Mouse (Mus musculus): ENCODE data around the gene C1galt1. TPM values are rescaled to one million over a fixed set of nuclear protein-coding genes. Genes with fewer than 3 reads are reported as not detected.

The C1galt1 gene
- polyA plus RNA-seq, 1 experiment from 2014 or later = 2.1 TPM

DNA sequence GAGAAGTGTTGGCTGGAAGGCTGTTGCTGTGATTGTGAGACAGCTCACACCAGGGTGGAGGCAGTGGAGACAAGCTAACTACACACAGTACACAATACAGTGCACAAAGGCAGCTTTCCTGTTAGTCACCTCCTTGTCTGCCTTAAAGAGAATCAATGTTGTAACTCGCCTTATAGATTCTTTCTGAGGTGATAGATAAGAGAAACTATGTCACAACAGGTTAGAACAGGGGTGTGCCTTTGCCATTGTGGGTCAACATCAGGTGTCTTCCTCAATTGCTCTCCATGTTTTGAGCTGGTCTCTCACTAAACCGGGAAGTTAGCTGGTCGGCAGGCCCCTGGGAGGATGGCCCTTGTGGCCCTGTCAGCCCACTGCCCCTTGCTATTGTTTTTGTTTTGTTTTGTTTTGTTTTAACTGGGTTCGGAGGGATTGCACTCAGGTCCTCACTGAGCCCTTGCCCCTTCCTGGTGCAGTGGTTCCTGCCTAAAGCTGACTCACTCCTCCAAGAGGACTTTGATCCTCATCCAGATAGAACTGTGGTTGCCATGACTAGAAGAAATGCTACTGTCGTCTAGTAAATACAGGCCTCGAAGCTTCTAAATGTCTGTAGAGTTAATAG, 3.4 kb downstream of the C1galt1 start:
- Histone ChIP-seq H3K4me3 (no peak overlapping the region), H3K27me3 (ENCODE audit: poor library complexity, severe bottlenecking) (no peaks in the 10 kb centered on the region), H3K9me3 (no peaks in the 10 kb centered on the region), H3K36me3 (replicated peaks) (no peaks in the 10 kb centered on the region), H3K4me1 (peaks cover 31% of the 10 kb centered on the region), H3K27ac (no peak overlapping the region)
- no peak for DNase-seq (ENCODE audit: extremely low spot score, low spot score)
- 70% methylated on average over 6 of the region's 6 CpGs for WGBS

DNA sequence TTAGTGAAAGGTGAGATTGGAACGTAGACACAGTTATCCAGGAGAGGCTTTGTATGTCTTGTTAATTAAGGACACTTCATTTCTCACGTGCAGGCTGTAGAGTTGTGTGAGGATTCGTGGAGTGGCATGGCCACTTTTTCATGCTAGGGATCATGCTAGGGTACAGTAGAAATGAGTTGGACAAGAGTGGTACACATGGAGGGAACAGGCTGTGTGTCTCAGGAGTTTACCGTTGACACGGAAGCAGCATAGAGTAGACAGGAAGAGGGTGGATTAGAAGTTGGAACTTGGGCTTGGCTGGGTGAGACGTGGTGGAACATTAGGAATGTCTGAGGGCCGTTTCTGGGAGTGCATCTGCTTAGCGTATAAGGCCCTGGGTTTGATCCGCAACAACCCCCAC, 4.1 kb downstream of the C1galt1 start:
- no peak for DNase-seq (ENCODE audit: extremely low spot score, low spot score)
- 85% methylated on average over 9 of the region's 9 CpGs for WGBS
- no peaks in the 10 kb centered on the region for H3K9me3 ChIP-seq

DNA sequence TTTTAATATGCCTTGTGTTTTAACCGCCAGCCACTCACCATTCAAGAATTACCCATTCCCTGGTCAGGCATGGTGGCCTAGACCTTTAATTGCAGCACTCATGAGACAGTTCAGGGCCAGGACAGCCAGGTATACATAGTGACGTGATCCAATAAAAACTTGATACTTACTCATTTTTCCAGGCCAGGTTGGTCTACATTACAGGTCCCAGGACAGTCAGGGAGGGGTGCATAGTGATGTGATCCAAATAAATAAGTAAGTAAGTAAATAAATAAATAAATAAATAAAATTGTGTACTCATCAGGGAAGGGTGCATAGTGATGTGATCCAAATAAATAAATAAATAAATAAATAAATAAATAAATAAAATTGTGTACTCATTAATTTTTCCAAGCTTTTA, 6.4 kb downstream of the C1galt1 start:
- no peak for DNase-seq (ENCODE audit: extremely low spot score, low spot score)
- 93% methylated on average over 2 of the region's 2 CpGs for WGBS

More for the DNA sequence above, 4.1 kb downstream of the C1galt1 start:
- peaks cover 31% of the 10 kb centered on the region for H3K4me1 ChIP-seq
- H3K27me3 ChIP-seq (ENCODE audit: poor library complexity, severe bottlenecking) = no peaks in the 10 kb centered on the region
- no peak overlapping the region for H3K4me3 ChIP-seq
- no peaks in the 10 kb centered on the region for H3K36me3 ChIP-seq (replicated peaks)
- no peak overlapping the region for H3K27ac ChIP-seq

GRCm38 (mm10) chr6:7852919-7853318, 8.3 kb downstream of the C1galt1 start:
- Histone ChIP-seq H3K9me3 (no peaks in the 10 kb centered on the region), H3K36me3 (replicated peaks) (no peaks in the 10 kb centered on the region), H3K4me3 (no peak overlapping the region), H3K27ac (no peak overlapping the region), H3K27me3 (ENCODE audit: poor library complexity, severe bottlenecking) (no peaks in the 10 kb centered on the region), H3K4me1 (peaks cover 7% of the 10 kb centered on the region)
- DNase-seq (ENCODE audit: extremely low spot score, low spot score) = no peak
- WGBS = 91% methylated on average over 1 of the region's 1 CpGs

More for the DNA sequence above, 6.4 kb downstream of the C1galt1 start:
- no peaks in the 10 kb centered on the region for H3K27me3 ChIP-seq (ENCODE audit: poor library complexity, severe bottlenecking)
- H3K4me3 ChIP-seq = no peak overlapping the region
- H3K27ac ChIP-seq = no peak overlapping the region
- peaks cover 26% of the 10 kb centered on the region for H3K4me1 ChIP-seq
- H3K36me3 ChIP-seq (replicated peaks) = no peaks in the 10 kb centered on the region
- no peaks in the 10 kb centered on the region for H3K9me3 ChIP-seq

DNA sequence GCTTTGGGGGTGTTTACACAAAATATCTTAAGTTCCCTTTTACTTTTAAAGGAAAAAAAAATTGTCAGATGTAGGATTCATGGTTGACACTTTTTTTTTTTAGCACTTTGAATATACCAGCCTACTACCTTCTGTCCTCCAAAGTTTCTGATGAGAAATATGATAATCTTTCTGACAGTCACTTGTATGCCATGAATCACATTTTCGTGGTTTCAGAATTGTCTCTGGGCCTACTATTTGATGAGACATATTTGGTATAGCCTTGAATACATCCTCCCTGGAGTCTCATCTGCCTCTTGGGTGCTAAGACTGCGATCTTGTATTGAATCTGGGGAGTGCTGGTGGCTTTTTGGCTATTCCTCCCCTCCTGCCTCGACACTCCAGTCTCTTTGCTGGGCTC, 8.8 kb downstream of the C1galt1 start:
- DNase-seq (ENCODE audit: extremely low spot score, low spot score) = no peak
- Histone ChIP-seq H3K4me1 (0 out of 2 replicates have a peak, but pooled peaks cover 3% of the 10 kb centered on the region), H3K27me3 (ENCODE audit: poor library complexity, severe bottlenecking) (no peaks in the 10 kb centered on the region), H3K36me3 (replicated peaks) (no peaks in the 10 kb centered on the region), H3K9me3 (no peaks in the 10 kb centered on the region), H3K27ac (no peak overlapping the region), H3K4me3 (no peak overlapping the region)
- WGBS = 83% methylated on average over 3 of the region's 3 CpGs

GRCm38 (mm10) chr6:7856682-7857290, 12.1 kb downstream of the C1galt1 start:
- Histone ChIP-seq H3K27me3 (ENCODE audit: poor library complexity, severe bottlenecking) (no peaks in the 10 kb centered on the region), H3K9me3 (no peaks in the 10 kb centered on the region), H3K36me3 (replicated peaks) (no peaks in the 10 kb centered on the region), H3K4me1 (no peaks in the 10 kb centered on the region), H3K4me3 (no peak overlapping the region), H3K27ac (no peak overlapping the region)
- WGBS = 70% methylated on average over 5 of the region's 5 CpGs
- DNase-seq (ENCODE audit: extremely low spot score, low spot score) = no peak

DNA sequence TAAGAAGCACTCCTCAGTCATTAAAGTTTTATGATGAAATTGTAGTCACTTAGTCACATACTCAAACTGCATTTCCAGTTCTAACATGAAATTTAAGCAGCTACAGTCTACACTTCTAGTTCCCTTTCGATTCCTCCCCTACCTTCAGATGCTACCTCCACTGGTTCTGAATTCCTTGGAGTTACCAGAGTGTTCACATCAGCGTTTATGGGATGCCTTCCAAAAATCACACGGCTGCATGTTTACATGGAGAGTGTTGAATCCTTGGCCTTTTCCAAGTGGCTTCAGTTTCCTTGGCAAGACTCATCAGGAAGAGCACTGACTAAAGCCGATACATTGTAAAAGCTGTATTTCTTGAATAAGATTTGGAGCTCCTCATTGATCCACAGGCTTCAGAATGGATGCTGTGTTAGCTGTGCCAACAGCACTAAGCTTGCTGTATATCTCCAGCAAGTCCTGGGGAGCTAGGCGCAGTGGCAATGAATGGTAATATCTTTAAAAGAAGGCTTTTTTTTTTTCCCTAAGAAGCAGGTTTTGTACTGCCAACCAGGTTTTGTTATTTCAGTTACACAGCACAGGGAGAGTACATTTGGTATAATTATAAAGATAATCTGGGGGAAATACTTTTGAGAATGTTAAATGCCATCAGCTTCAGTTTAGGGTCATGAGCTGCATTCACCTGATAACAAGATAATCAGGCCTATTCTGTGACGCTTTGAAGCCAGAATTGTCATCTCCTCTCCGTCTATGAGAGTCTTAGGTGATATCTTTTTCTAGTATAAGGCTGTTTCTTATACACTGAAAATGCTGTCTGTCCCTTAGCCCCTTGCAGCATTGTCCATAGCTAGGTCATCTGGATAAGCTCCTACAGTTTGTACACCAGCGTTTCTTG, 13.0 kb downstream of the C1galt1 start:
- Histone ChIP-seq H3K36me3 (replicated peaks) (no peaks in the 10 kb centered on the region), H3K27me3 (ENCODE audit: poor library complexity, severe bottlenecking) (no peaks in the 10 kb centered on the region), H3K4me1 (no peaks in the 10 kb centered on the region), H3K4me3 (no peak overlapping the region), H3K9me3 (no peaks in the 10 kb centered on the region), H3K27ac (no peak overlapping the region)
- 89% methylated on average over 8 of the region's 8 CpGs for WGBS
- no peak for DNase-seq (ENCODE audit: extremely low spot score, low spot score)

DNA sequence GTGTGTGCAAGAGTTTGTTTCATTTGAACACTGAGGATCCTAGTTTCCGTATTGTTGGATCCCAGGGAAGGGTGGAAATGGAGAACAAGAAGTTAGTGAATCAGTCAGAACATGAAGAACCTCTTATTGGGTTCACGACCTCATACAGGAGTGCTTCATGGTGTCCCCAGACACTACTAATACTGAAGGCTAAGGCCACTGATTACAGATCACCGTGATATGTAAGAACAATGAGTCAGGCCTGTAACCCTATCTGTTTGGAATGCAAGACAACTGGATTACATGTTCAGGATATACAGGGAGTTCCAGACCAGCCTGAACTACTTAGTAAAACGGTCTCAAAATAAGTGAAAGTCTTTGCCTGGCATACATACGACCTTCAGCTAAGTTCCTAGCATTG, 13.9 kb downstream of the C1galt1 start:
- WGBS = 76% methylated on average over 5 of the region's 5 CpGs
- no peaks in the 10 kb centered on the region for H3K4me1 ChIP-seq
- no peak for DNase-seq (ENCODE audit: extremely low spot score, low spot score)
- H3K27me3 ChIP-seq (ENCODE audit: poor library complexity, severe bottlenecking) = no peaks in the 10 kb centered on the region
- H3K36me3 ChIP-seq (replicated peaks) = no peaks in the 10 kb centered on the region
- H3K9me3 ChIP-seq = no peaks in the 10 kb centered on the region
- H3K27ac ChIP-seq = no peak overlapping the region
- H3K4me3 ChIP-seq = no peak overlapping the region

GRCm38 (mm10) chr6:7859161-7859560, 14.5 kb downstream of the C1galt1 start:
- H3K27ac ChIP-seq = no peak overlapping the region
- H3K27me3 ChIP-seq (ENCODE audit: poor library complexity, severe bottlenecking) = no peaks in the 10 kb centered on the region
- no peaks in the 10 kb centered on the region for H3K4me1 ChIP-seq
- no peaks in the 10 kb centered on the region for H3K9me3 ChIP-seq
- 92% methylated on average over 3 of the region's 3 CpGs for WGBS
- DNase-seq (ENCODE audit: extremely low spot score, low spot score) = no peak
- no peaks in the 10 kb centered on the region for H3K36me3 ChIP-seq (replicated peaks)
- H3K4me3 ChIP-seq = no peak overlapping the region

- no peak overlapping the region for H3K4me3 ChIP-seq
- no peaks in the 10 kb centered on the region for H3K9me3 ChIP-seq
- 88% methylated on average over 3 of the region's 3 CpGs for WGBS
- no peaks in the 10 kb centered on the region for H3K27me3 ChIP-seq (ENCODE audit: poor library complexity, severe bottlenecking)
- H3K27ac ChIP-seq = no peak overlapping the region
- no peak for DNase-seq (ENCODE audit: extremely low spot score, low spot score)
- peaks cover 8% of the 10 kb centered on the region; the same call in 1 of the 2 replicates for H3K36me3 ChIP-seq (replicated peaks)
- H3K4me1 ChIP-seq = no peaks in the 10 kb centered on the region
These were observed 16.4 kb downstream of the C1galt1 start for GRCm38 (mm10) chr6:7861033-7861432.

- H3K36me3 ChIP-seq (replicated peaks) = peaks cover 23% of the 10 kb centered on the region
- H3K27me3 ChIP-seq (ENCODE audit: poor library complexity, severe bottlenecking) = no peaks in the 10 kb centered on the region
- no peak for DNase-seq (ENCODE audit: extremely low spot score, low spot score)
- no peaks in the 10 kb centered on the region for H3K4me1 ChIP-seq
- no peak overlapping the region for H3K4me3 ChIP-seq
- no peaks in the 10 kb centered on the region for H3K9me3 ChIP-seq
- 88% methylated on average over 4 of the region's 4 CpGs for WGBS
- H3K27ac ChIP-seq = no peak overlapping the region
These were observed 18.7 kb downstream of the C1galt1 start for GRCm38 (mm10) chr6:7863354-7863753.

GRCm38 (mm10) chr6:7876836-7877235, 32.2 kb downstream of the C1galt1 start:
- 94% methylated on average over 5 of the region's 5 CpGs for WGBS

GRCm38 (mm10) chr6:7881595-7882128, 37.0 kb downstream of the C1galt1 start:
- DNase-seq (ENCODE audit: extremely low spot score, low spot score) = no peak
- Histone ChIP-seq H3K36me3 (replicated peaks) (no peaks in the 10 kb centered on the region), H3K4me1 (no peaks in the 10 kb centered on the region), H3K27ac (no peak overlapping the region), H3K4me3 (no peak overlapping the region), H3K9me3 (no peaks in the 10 kb centered on the region), H3K27me3 (ENCODE audit: poor library complexity, severe bottlenecking) (no peaks in the 10 kb centered on the region)
- 76% methylated on average over 1 of the region's 1 CpGs for WGBS

More at GRCm38 (mm10) chr6:7876836-7877235, 32.2 kb downstream of the C1galt1 start:
- Histone ChIP-seq H3K27me3 (ENCODE audit: poor library complexity, severe bottlenecking) (no peaks in the 10 kb centered on the region), H3K4me1 (no peaks in the 10 kb centered on the region), H3K9me3 (no peaks in the 10 kb centered on the region), H3K27ac (no peak overlapping the region), H3K36me3 (replicated peaks) (no peaks in the 10 kb centered on the region), H3K4me3 (no peak overlapping the region)
- DNase-seq (ENCODE audit: extremely low spot score, low spot score) = no peak

Data from forebrain, embryonic 10.5 days (tissue).